15 mouse cellular contexts compared by ENCODE assay signal in the genomic region with DNA sequence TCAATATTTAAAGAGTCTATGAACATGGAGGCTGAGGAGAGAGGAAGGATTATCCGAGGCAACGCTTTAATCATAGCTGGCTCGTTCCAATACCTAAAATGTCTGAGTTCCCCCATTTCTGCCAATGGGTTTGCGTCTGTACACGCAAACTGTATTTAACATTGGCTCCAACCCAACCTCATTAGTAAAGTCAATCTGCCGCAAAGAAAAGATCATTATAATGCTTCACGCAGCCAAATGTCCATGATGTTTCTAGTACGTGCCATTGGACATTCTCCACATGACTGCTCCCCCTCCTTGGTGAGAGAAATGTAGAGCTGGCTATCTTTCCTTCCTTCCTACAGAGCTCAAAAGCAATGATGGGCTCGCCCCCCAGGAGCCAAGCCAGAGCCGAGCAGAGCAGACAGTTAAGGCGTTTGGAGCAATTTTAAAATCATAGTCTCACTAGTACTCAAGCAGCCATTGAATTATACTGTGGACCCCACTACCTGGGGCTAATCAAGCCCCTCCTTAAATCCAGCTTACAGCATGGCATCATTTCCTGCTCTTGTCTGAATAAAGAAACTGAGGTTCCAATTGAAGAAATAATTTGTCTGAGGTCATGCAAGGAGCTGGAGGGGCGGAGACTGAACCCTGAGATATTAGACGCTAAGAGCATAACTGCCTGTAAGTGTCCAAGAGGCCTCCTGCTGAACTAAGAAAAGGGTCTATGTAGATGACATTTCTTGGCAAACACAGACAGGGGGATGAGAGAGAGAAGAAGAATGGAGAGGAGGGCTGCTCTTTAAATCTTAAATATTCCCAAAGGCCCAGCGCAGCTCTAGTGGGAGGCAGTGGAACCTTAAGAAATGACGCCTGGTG.
A peak's percentile ranks its signal among the peaks of the same experiment; 100 is the strongest.
DNase-seq lines count a peak whose midpoint lies in the region; ATAC-seq and TF ChIP-seq lines count a peak whose summit lies in the region.
"Had no signal": no experiment of that assay in that cellular context is flagged by ENCODE, and none has a peak within 500 bp of the region (broad histone marks: within the 10 kb centered on the region; RNA-seq: fewer than 3 reads in every experiment).

No protein-coding gene starts in this region.

- no peaks in the 10 kb centered on the region for H3K9me3 ChIP-seq in hindbrain, embryonic 15.5 days
- 0 out of 2 replicates have a peak, but pooled peaks cover 2% of the 10 kb centered on the region for H3K9me3 ChIP-seq in hindbrain, embryonic 12.5 days (replicated peaks)
- H3K9me3 ChIP-seq in lung, postnatal 0 days (ENCODE audit: low read length), result no peaks in the 10 kb centered on the region
- no peaks in the 10 kb centered on the region for H3K9me3 ChIP-seq in intestine, postnatal 0 days (ENCODE audit: control insufficient read depth)
- H3K9me3 ChIP-seq: embryonic facial prominence, embryonic 13.5 days; heart, embryonic 12.5 days; limb, embryonic 15.5 days had no signal

- no peak overlapping the region for H3K27ac ChIP-seq in hindbrain, embryonic 15.5 days (replicated peaks)
- H3K27ac ChIP-seq in hindbrain, embryonic 12.5 days, result no peak overlapping the region
- H3K27ac ChIP-seq in lung, postnatal 0 days (ENCODE audit: low read length), result no peak overlapping the region
- H3K27ac ChIP-seq in intestine, postnatal 0 days (ENCODE audit: low read depth, low read length), result no peak overlapping the region
- H3K27ac ChIP-seq: embryonic facial prominence, embryonic 13.5 days; layer of hippocampus, adult 2 months; limb, embryonic 15.5 days had no signal

- no peaks in the 10 kb centered on the region for H3K27me3 ChIP-seq in hindbrain, embryonic 15.5 days
- H3K27me3 ChIP-seq in hindbrain, embryonic 12.5 days, result no peaks in the 10 kb centered on the region
- no peaks in the 10 kb centered on the region for H3K27me3 ChIP-seq in lung, postnatal 0 days (replicated peaks; ENCODE audit: insufficient read depth, low read length)
- 0 out of 2 replicates have a peak, but pooled peaks cover 2% of the 10 kb centered on the region for H3K27me3 ChIP-seq in intestine, postnatal 0 days (replicated peaks; ENCODE audit: control insufficient read depth, insufficient read depth, low read length)
- H3K27me3 ChIP-seq: embryonic facial prominence, embryonic 13.5 days; heart, embryonic 12.5 days; limb, embryonic 15.5 days had no signal

- DNase-seq in lung, postnatal 0 days (ENCODE audit: low spot score), result peak; percentile 50
- no peak for DNase-seq in lung, postnatal 36 days
- peak; percentile 23 for DNase-seq in brain, adult 2 months (ENCODE audit: low read depth, low spot score)
- peak; percentile 83 for DNase-seq in brain, embryonic 18.5 days (ENCODE audit: low read depth, low spot score)
- DNase-seq: adrenal gland, postnatal 14 days; cerebellum, adult 9-10 months had no signal

- H3K4me2 ChIP-seq in hindbrain, embryonic 15.5 days, result no peak overlapping the region
- no peak overlapping the region for H3K4me2 ChIP-seq in hindbrain, embryonic 12.5 days (replicated peaks)
- no peak overlapping the region for H3K4me2 ChIP-seq in lung, postnatal 0 days (replicated peaks; ENCODE audit: low read depth, low read length)
- H3K4me2 ChIP-seq in intestine, postnatal 0 days (replicated peaks; ENCODE audit: low read depth), result no peak overlapping the region
- H3K4me2 ChIP-seq: embryonic facial prominence, embryonic 13.5 days; heart, embryonic 12.5 days; limb, embryonic 15.5 days had no signal

- WGBS in hindbrain, embryonic 15.5 days, result 65% methylated on average over 15 of the region's 15 CpGs
- WGBS in hindbrain, embryonic 12.5 days, result 85% methylated on average over 15 of the region's 15 CpGs
- 70% methylated on average over 15 of the region's 15 CpGs for WGBS in lung, postnatal 0 days
- WGBS in intestine, postnatal 0 days, result 85% methylated on average over 15 of the region's 15 CpGs

- peak; percentile 61 for ATAC-seq in hindbrain, embryonic 15.5 days (ENCODE audit: low FRiP score, low read depth)
- no peak for ATAC-seq in hindbrain, embryonic 12.5 days (ENCODE audit: low FRiP score)
- peak; percentile 50; the same call in 1 of the 2 replicates for ATAC-seq in lung, postnatal 0 days
- ATAC-seq in intestine, postnatal 0 days, result no peak
- ATAC-seq: activated CD4-positive, CD25-positive, alpha-beta regulatory T cell, adult 4 months; Patski had no signal

- no peak overlapping the region for H3K9ac ChIP-seq in hindbrain, embryonic 15.5 days
- no peak overlapping the region for H3K9ac ChIP-seq in hindbrain, embryonic 12.5 days
- H3K9ac ChIP-seq in lung, postnatal 0 days (replicated peaks; ENCODE audit: low read depth), result no peak overlapping the region
- H3K9ac ChIP-seq in intestine, postnatal 0 days (ENCODE audit: low read depth, low read length), result no peak overlapping the region
- H3K9ac ChIP-seq: embryonic facial prominence, embryonic 13.5 days; heart, embryonic 12.5 days; limb, embryonic 15.5 days had no signal

- no peak for TF ChIP-seq CTCF in lung, postnatal 0 days (IDR thresholded peaks at IDR 0.05)
- TF ChIP-seq CTCF in intestine, postnatal 0 days (IDR thresholded peaks at IDR 0.05; ENCODE audit: low read depth), result no peak

- H3K36me3 ChIP-seq in hindbrain, embryonic 15.5 days, result no peaks in the 10 kb centered on the region
- no peaks in the 10 kb centered on the region for H3K36me3 ChIP-seq in hindbrain, embryonic 12.5 days
- H3K36me3 ChIP-seq in lung, postnatal 0 days (ENCODE audit: insufficient read depth, low read length), result no peaks in the 10 kb centered on the region
- H3K36me3 ChIP-seq in intestine, postnatal 0 days (ENCODE audit: control insufficient read depth, insufficient read depth), result no peaks in the 10 kb centered on the region
- H3K36me3 ChIP-seq: embryonic facial prominence, embryonic 13.5 days; heart, embryonic 12.5 days; limb, embryonic 15.5 days had no signal

- TF ChIP-seq EP300 in lung, postnatal 0 days (IDR thresholded peaks at IDR 0.05), result 0 out of 2 replicates have a peak, but pooled peaks have one; percentile 23

- 0 out of 2 replicates have a peak, but pooled peaks cover 5% of the 10 kb centered on the region for H3K4me1 ChIP-seq in hindbrain, embryonic 15.5 days (replicated peaks)
- H3K4me1 ChIP-seq in hindbrain, embryonic 12.5 days, result 0 out of 2 replicates have a peak, but pooled peaks cover 3% of the 10 kb centered on the region
- H3K4me1 ChIP-seq in lung, postnatal 0 days (ENCODE audit: insufficient read depth, low read depth, low read length), result no peaks in the 10 kb centered on the region; the same call in 1 of the 2 replicates
- no peaks in the 10 kb centered on the region for H3K4me1 ChIP-seq in intestine, postnatal 0 days (replicated peaks; ENCODE audit: control insufficient read depth, insufficient read depth, low read length)

- no peak overlapping the region for H3K4me3 ChIP-seq in hindbrain, embryonic 15.5 days
- no peak overlapping the region for H3K4me3 ChIP-seq in hindbrain, embryonic 12.5 days
- H3K4me3 ChIP-seq in lung, postnatal 0 days (ENCODE audit: low read depth, low read length), result no peak overlapping the region
- H3K4me3 ChIP-seq in intestine, postnatal 0 days (ENCODE audit: low read depth, low read length), result no peak overlapping the region
- H3K4me3 ChIP-seq: embryonic facial prominence, embryonic 13.5 days; heart, embryonic 12.5 days; layer of hippocampus, adult 2 months; limb, embryonic 15.5 days had no signal

Comparison
In these comparisons a context has a peak if more than half of its experiments do, and no peak if none do; other contexts are left out.
1. ATAC-seq: peak in hindbrain, embryonic 15.5 days (single experiment) and lung, postnatal 0 days (single experiment); none in hindbrain, embryonic 12.5 days (single experiment) and intestine, postnatal 0 days (single experiment).